Mouse (Mus musculus): Measurements from ENCODE around the gene Gm45062. TPM values are rescaled to one million over a fixed set of nuclear protein-coding genes. Genes with fewer than 3 reads are reported as not detected.
A peak's percentile ranks its signal among the peaks of the same experiment; 100 is the strongest.

The Gm45062 gene
- total RNA-seq, 2 experiments from 2014 or later = not detected

GRCm38 (mm10) chr6:8495109-8495826, 236.0 kb downstream of the Gm45062 start:
- no peak for DNase-seq
- intact Hi-C loops (cut with DNase I; ENCODE audit: low total_unique reads) = no loop called here

- no peak for DNase-seq
- intact Hi-C loops (cut with DNase I; ENCODE audit: low total_unique reads) = no loop called here
These were observed 236.6 kb downstream of the Gm45062 start for GRCm38 (mm10) chr6:8495827-8496222.

GRCm38 (mm10) chr6:8497234-8497867, 238.1 kb downstream of the Gm45062 start:
- intact Hi-C loops (cut with DNase I; ENCODE audit: low total_unique reads) = no loop called here
- no peak for DNase-seq

GRCm38 (mm10) chr6:8497868-8498257, 238.6 kb downstream of the Gm45062 start:
- DNase-seq = no peak
- intact Hi-C loops (cut with DNase I; ENCODE audit: low total_unique reads) = no loop called here

- no peak for DNase-seq
- intact Hi-C loops (cut with DNase I; ENCODE audit: low total_unique reads) = no loop called here
These were observed 239.7 kb downstream of the Gm45062 start for GRCm38 (mm10) chr6:8498961-8499360.

GRCm38 (mm10) chr6:8503953-8504352, 244.7 kb downstream of the Gm45062 start:
- intact Hi-C loops (cut with DNase I; ENCODE audit: low total_unique reads) = no loop called here

GRCm38 (mm10) chr6:8504521-8505228, 245.4 kb downstream of the Gm45062 start:
- intact Hi-C loops (cut with DNase I; ENCODE audit: low total_unique reads) = no loop called here
- no peak for DNase-seq

More at GRCm38 (mm10) chr6:8503953-8504352, 244.7 kb downstream of the Gm45062 start:
- no peak for DNase-seq

- intact Hi-C loops (cut with DNase I; ENCODE audit: low total_unique reads) = no loop called here
- DNase-seq = no peak
These were observed 247.4 kb downstream of the Gm45062 start for GRCm38 (mm10) chr6:8506631-8507030.

GRCm38 (mm10) chr6:8508883-8509536, 249.8 kb downstream of the Gm45062 start:
- DNase-seq = peak; percentile 99
- intact Hi-C loops (cut with DNase I; ENCODE audit: low total_unique reads) = no loop called here

GRCm38 (mm10) chr6:8509551-8509950, 250.3 kb downstream of the Gm45062 start, which contains the start of gene Glcci1:
Gene Glcci1, plus strand, starts transcription at chr6:8509600.
- intact Hi-C loops (cut with DNase I; ENCODE audit: low total_unique reads) = no loop called here
- DNase-seq = peak; percentile 73

- intact Hi-C loops (cut with DNase I; ENCODE audit: low total_unique reads) = no loop called here
- peak; percentile 32 for DNase-seq
These were observed 251.0 kb downstream of the Gm45062 start for GRCm38 (mm10) chr6:8509961-8510863.

GRCm38 (mm10) chr6:8510864-8511428, 251.7 kb downstream of the Gm45062 start:
- intact Hi-C loops (cut with DNase I; ENCODE audit: low total_unique reads) = no loop called here
- DNase-seq = no peak

GRCm38 (mm10) chr6:8511447-8511846, 252.2 kb downstream of the Gm45062 start:
- intact Hi-C loops (cut with DNase I; ENCODE audit: low total_unique reads) = no loop called here
- no peak for DNase-seq

- DNase-seq = no peak
- intact Hi-C loops (cut with DNase I; ENCODE audit: low total_unique reads) = no loop called here
These were observed 253.2 kb downstream of the Gm45062 start for GRCm38 (mm10) chr6:8512416-8512815.

GRCm38 (mm10) chr6:8519687-8520086, 260.4 kb downstream of the Gm45062 start:
- intact Hi-C loops (cut with DNase I; ENCODE audit: low total_unique reads) = no loop called here
- DNase-seq = no peak

- no peak for DNase-seq
- intact Hi-C loops (cut with DNase I; ENCODE audit: low total_unique reads) = no loop called here
These were observed 262.0 kb downstream of the Gm45062 start for GRCm38 (mm10) chr6:8521231-8521630.

- intact Hi-C loops (cut with DNase I; ENCODE audit: low total_unique reads) = no loop called here
- no peak for DNase-seq
These were observed 265.5 kb downstream of the Gm45062 start for GRCm38 (mm10) chr6:8524717-8525116.

- intact Hi-C loops (cut with DNase I; ENCODE audit: low total_unique reads) = no loop called here
- DNase-seq = no peak
These were observed 272.0 kb downstream of the Gm45062 start for GRCm38 (mm10) chr6:8531104-8531894.

Measured in gastrocnemius, postnatal 14 days (tissue).